Mouse (Mus musculus) olfactory bulb, adult 2 months (tissue): ENCODE results near the gene Myh2.

Experiments used
- CTCF ChIP-seq: fragments of 200-500 bp; IDR thresholded peaks from 2 replicates; pipeline ENCODE4 v1.5.1; 2012; ENCODE audit warnings: low read depth, mild to moderate bottlenecking, low read length, moderate library complexity; ENCODE audit not compliant: insufficient read depth
- POLR2A ChIP-seq: fragments of 200-500 bp; IDR thresholded peaks from 2 replicates; pipeline ENCODE4 v1.6.1; 2012; ENCODE audit warnings: mild to moderate bottlenecking, low read depth, low read length, moderate library complexity; ENCODE audit not compliant: insufficient read depth

DNA sequence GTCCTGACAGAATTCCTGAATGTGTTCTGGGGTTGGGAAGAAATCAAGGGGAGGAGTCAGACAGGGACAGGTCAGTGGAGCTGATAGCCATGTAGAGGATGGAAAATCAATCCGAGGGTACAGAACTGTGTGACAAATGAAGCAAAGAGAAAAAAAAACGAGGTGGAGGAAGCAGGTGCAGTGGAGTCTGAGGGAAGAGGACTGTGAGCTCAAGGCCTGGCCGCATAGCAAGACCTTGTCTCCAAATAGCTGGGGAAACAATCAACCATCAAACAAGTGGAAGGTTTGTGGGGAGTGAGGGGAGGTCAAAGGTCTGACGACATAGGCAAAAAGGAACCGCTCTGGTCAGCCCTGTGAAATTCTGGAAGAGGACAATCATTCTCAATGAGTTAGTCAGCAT lies 6.0 kb upstream of the Myh2 start:
- no peak for TF ChIP-seq CTCF
- TF ChIP-seq POLR2A = no peak
